Mouse (Mus musculus) hindbrain, embryonic 14.5 days (tissue): Measurements from ENCODE around the gene Ifi205. TPM values are rescaled to one million over a fixed set of nuclear protein-coding genes. Genes with fewer than 3 reads are reported as not detected.
"Not testable (repeated sequence)": the region's sequence is repeated elsewhere in the genome, so short reads cannot be mapped to it uniquely, and the experiment has no call there.

Experiments used
- ATAC-seq: fragments of 200-750 bp; cut with Nextera tagmentation; 2 replicates; pipeline ENCODE4 v1.8.0; 2017; ENCODE audit warnings: moderate number of reproducible peaks, mild to moderate bottlenecking, moderate TSS enrichment, moderate library complexity; ENCODE audit not compliant: low FRiP score
- DNase-seq: peaks from one replicate; pipeline ENCODE4 v3.0.0-alpha.2; 2015; ENCODE audit warnings: low spot score
- H3K27ac ChIP-seq: fragments of 300-500 bp; sonication (generic); 2 replicates; pipeline ENCODE4 v1.5.1; 2014; ENCODE audit warnings: mild to moderate bottlenecking, moderate library complexity
- H3K27me3 ChIP-seq: fragments of 300-500 bp; sonication (generic); 2 replicates; pipeline ENCODE4 v1.6.1; 2014; ENCODE audit warnings: mild to moderate bottlenecking, low read length, mixed read lengths; ENCODE audit not compliant: control insufficient read depth, insufficient read depth
- H3K36me3 ChIP-seq: fragments of 300-500 bp; sonication (generic); replicated peaks from 2 replicates; pipeline ENCODE4 v1.6.1; 2014; ENCODE audit not compliant: control insufficient read depth, insufficient read depth
- H3K4me1 ChIP-seq: fragments of 300-500 bp; sonication (generic); replicated peaks from 2 replicates; pipeline ENCODE4 v1.6.1; 2014; ENCODE audit warnings: antibody characterized with exemption, low read length, mixed read lengths; ENCODE audit not compliant: control insufficient read depth, insufficient read depth
- H3K4me2 ChIP-seq: fragments of 300-500 bp; sonication (generic); replicated peaks from 2 replicates; pipeline ENCODE4 v1.6.1; 2014; ENCODE audit warnings: mild to moderate bottlenecking, moderate library complexity
- H3K4me3 ChIP-seq: fragments of 300-500 bp; sonication (generic); replicated peaks from 2 replicates; pipeline ENCODE4 v1.5.1; 2014; ENCODE audit warnings: mild to moderate bottlenecking, low read length
- H3K9ac ChIP-seq: fragments of 300-500 bp; sonication (generic); 2 replicates; pipeline ENCODE4 v1.6.1; 2014
- H3K9me3 ChIP-seq: fragments of 300-500 bp; sonication (generic); 2 replicates; pipeline ENCODE4 v1.6.1; 2016; ENCODE audit warnings: low read length; ENCODE audit not compliant: control insufficient read depth
- WGBS: fragments of 180-500 bp; shearing (Covaris S2); extraction: QIAGEN DNeasy Blood & Tissue Kit; methylation state at CpG from one replicate; pipeline ENCODE4 v1.1.7; 2014; 5-methylcytosine and 5-hydroxymethylcytosine counted together
- polyA plus RNA-seq: library from polyadenylated mRNA; unstranded; fragments of >200 nt; fragmentation: Nextera tagmentation; extraction: Ambion mirVana; gene quantifications from 2 replicates; pipeline ENCODE4 v1.2.1, GENCODE M21; 2014

Ifi205 gene
- polyA plus RNA-seq = not detected in 2 replicates

GRCm38 (mm10) chr1:174031698-174032097, at the start of gene Ifi205:
Gene Ifi205 (minus strand): TSS chr1:174031810.
- Histone ChIP-seq H3K36me3 (no peaks in the 10 kb centered on the region), H3K4me3 (no peak within 1 kb of the TSS), H3K27me3 (no peaks in the 10 kb centered on the region), H3K9me3 (no peaks in the 10 kb centered on the region), H3K4me2 (no peak within 1 kb of the TSS), H3K4me1 (no peaks in the 10 kb centered on the region), H3K27ac (no peak within 1 kb of the TSS), H3K9ac (no peak within 1 kb of the TSS)
- no peak for DNase-seq
- no peak for ATAC-seq
- 61% methylated on average over 1 of the region's 1 CpGs for WGBS

DNA sequence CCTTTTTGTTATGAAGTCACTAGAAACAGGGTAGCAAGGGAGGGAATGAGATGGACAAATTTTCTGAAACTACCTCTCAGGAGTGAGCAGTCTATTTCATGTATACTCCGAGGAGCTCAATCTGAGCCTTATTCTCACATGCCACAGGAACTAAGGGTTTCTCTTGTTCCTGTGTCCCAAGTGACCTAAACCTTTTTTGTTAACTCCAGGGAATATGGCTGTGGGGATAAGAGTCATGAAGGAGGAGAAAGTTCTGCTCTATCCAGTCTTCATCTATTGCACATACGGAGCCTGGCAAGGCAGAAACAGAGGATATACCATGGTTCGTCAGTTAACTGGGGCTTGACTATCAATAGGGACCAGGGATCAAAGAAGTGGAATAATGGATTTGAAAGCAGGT, 34.7 kb upstream of the Ifi205 start, which contains the start of gene Olfr430:
TSS of gene Olfr430 (plus strand) at position 301 of the 400 bp plus-strand sequence.
- 90% methylated on average over 3 of the region's 3 CpGs for WGBS
- no peak for ATAC-seq
- Histone ChIP-seq H3K27ac (no peak within 1 kb of the TSS), H3K9me3 (no peaks in the 10 kb centered on the region), H3K36me3 (no peaks in the 10 kb centered on the region), H3K4me3 (no peak within 1 kb of the TSS), H3K27me3 (no peaks in the 10 kb centered on the region), H3K4me1 (no peaks in the 10 kb centered on the region), H3K9ac (no peak within 1 kb of the TSS), H3K4me2 (no peak within 1 kb of the TSS)
- DNase-seq = no peak

DNA sequence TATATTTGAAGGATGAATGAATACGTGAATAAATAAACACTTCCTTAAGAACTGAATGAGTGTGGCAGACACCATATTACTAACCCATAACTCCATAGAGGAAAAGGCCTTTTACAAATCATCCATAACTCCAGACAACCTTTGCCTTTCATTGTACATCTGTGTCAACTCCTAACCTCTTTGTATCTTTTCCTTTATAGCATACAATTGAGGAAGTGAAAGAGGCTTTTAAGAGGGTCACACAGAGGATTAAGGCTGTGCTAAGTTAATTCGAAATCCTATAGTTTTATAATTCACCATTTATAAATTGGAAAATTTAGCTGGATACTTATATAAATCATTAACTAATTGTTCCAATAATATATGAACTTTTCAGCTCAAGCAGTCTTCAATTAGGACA, 23.6 kb upstream of the Ifi205 start:
- Histone ChIP-seq H3K36me3 (no peaks in the 10 kb centered on the region), H3K4me2 (no peak overlapping the region), H3K27me3 (no peaks in the 10 kb centered on the region), H3K9me3 (no peaks in the 10 kb centered on the region), H3K4me3 (no peak overlapping the region), H3K27ac (no peak overlapping the region), H3K4me1 (no peaks in the 10 kb centered on the region), H3K9ac (no peak overlapping the region)
- no peak for DNase-seq
- ATAC-seq = no peak
- 85% methylated on average over 2 of the region's 2 CpGs for WGBS

- no peaks in the 10 kb centered on the region for H3K36me3 ChIP-seq
- ATAC-seq (no peak), DNase-seq (no peak)
- H3K27ac ChIP-seq = no peak overlapping the region
- WGBS = 89% methylated on average over 3 of the region's 3 CpGs
- H3K4me3 ChIP-seq = no peak overlapping the region
- no peak overlapping the region for H3K4me2 ChIP-seq
- H3K9me3 ChIP-seq = no peaks in the 10 kb centered on the region
- H3K9ac ChIP-seq = no peak overlapping the region
- H3K27me3 ChIP-seq = no peaks in the 10 kb centered on the region
- H3K4me1 ChIP-seq = no peaks in the 10 kb centered on the region
Measured at GRCm38 (mm10) chr1:174052981-174053380, 21.4 kb upstream of the Ifi205 start.

DNA sequence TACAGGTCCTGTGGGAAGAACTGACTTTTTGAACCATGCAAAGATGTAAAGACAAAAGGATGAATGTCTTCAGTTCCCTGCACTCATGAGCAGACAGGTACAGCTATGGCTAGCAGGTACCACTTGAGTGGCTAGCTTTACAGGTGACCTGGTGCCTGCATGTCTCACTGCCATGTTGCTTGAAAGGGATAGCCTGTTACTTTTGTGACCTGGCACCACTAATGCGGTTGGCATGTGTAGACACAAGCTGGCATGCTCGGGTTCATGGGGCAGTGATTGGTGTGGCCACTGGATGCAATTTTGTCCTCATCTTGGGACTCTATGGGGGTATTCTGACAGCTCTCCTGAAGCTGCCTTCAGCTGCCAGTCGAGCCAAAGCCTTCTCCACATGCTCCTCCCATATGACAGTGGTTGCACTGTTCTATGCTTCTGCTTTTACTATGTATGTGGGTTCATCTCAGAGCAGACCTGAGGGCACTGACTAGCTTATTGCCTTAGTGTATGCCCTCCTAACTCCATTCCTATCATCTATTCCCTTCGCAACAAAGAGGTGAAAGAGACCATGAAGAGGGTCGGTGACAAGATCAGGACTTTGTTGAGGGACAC, 20.4 kb upstream of the Ifi205 start:
- WGBS = 93% methylated on average over 5 of the region's 5 CpGs
- Histone ChIP-seq H3K4me1 (no peaks in the 10 kb centered on the region), H3K9me3 (no peaks in the 10 kb centered on the region), H3K4me3 (no peak overlapping the region), H3K4me2 (no peak overlapping the region), H3K27ac (no peak overlapping the region), H3K36me3 (no peaks in the 10 kb centered on the region), H3K9ac (no peak overlapping the region), H3K27me3 (no peaks in the 10 kb centered on the region)
- ATAC-seq (no peak), DNase-seq (no peak)

DNA sequence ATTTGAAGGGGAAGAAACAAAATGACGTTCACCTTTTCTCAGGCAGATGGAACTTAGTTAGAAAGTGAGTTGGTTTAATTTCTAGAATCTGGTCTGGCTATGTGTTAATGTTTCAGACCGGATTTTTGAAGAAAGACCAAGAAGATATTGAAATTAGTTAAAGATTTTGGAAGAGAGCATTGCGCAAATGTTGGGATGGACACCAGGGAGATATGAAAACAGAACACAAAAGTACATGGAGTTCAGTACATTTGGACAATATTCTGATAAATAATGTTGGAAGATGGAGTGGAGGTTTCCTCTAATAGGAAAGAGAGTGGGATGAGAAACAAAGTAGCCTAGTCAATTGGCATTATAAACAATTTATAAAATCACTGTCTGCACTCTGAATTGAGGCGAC, 19.9 kb upstream of the Ifi205 start:
- ATAC-seq (no peak), DNase-seq (no peak)
- no peak overlapping the region for H3K4me3 ChIP-seq
- no peaks in the 10 kb centered on the region for H3K36me3 ChIP-seq
- H3K9me3 ChIP-seq = no peaks in the 10 kb centered on the region
- H3K9ac ChIP-seq = no peak overlapping the region
- H3K4me1 ChIP-seq = no peaks in the 10 kb centered on the region
- no peak overlapping the region for H3K4me2 ChIP-seq
- WGBS = 91% methylated on average over 4 of the region's 4 CpGs
- H3K27me3 ChIP-seq = no peaks in the 10 kb centered on the region
- H3K27ac ChIP-seq = no peak overlapping the region

- Histone ChIP-seq H3K27me3 (no peaks in the 10 kb centered on the region), H3K36me3 (no peaks in the 10 kb centered on the region), H3K9me3 (no peaks in the 10 kb centered on the region), H3K27ac (no peak overlapping the region), H3K9ac (no peak overlapping the region), H3K4me1 (no peaks in the 10 kb centered on the region), H3K4me3 (no peak overlapping the region), H3K4me2 (no peak overlapping the region)
- 90% methylated on average over 4 of the region's 4 CpGs for WGBS
- ATAC-seq (peak; percentile 31; the same call in 1 of the 2 replicates), DNase-seq (no peak)
Measured at GRCm38 (mm10) chr1:174050532-174050931, 18.9 kb upstream of the Ifi205 start.

DNA sequence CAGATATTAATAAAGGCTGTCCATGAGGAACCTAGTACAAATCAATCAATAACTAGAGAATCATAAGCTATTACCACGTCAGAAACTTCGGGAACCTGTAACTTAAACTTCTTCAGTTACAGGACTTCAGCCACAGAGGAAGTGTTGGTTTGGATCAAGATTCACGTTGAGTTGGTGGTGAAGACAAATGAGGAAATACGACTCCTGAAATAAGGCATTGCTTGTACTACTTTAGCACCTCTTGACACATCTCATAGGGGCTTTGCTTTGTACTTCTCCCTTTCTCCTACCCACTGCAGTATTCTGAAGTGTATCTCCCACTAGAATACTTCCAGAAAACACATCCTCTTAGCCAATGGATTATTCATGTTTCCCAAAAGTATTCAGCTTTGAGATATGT, 17.7 kb upstream of the Ifi205 start:
- H3K27me3 ChIP-seq, H3K9ac ChIP-seq, ATAC-seq, H3K4me2 ChIP-seq, H3K9me3 ChIP-seq, H3K4me3 ChIP-seq, H3K27ac ChIP-seq, H3K36me3 ChIP-seq, H3K4me1 ChIP-seq, DNase-seq: not testable (repeated sequence)
- 89% methylated on average over 4 of the region's 4 CpGs for WGBS

DNA sequence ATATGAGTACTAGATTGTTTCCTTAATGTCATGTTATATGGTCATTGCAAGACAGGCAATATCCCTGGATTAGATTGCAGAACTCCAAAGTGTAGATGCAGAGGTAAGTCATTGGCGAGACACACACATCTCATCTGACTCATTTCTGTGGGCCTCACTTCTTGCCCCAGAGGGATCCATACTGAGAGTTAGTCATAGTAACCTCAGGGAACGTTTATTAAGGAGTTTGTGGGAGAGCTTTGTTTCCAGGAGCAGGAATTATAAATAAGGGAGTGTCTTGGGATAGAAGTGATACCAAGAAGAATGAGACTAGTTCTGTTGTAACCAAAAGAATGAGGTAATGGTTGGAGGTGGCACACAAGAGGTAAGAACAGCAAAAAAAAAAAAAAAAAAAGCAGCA, 17.3 kb upstream of the Ifi205 start, which contains the start of gene Olfr432:
TSS of gene Olfr432 (plus strand) at position 313 of the 400 bp plus-strand sequence.
- no peaks in the 10 kb centered on the region for H3K27me3 ChIP-seq
- DNase-seq (no peak), ATAC-seq (no peak)
- no peak within 1 kb of the TSS for H3K4me2 ChIP-seq
- H3K9ac ChIP-seq = no peak within 1 kb of the TSS
- no peaks in the 10 kb centered on the region for H3K9me3 ChIP-seq
- H3K4me1 ChIP-seq = no peaks in the 10 kb centered on the region
- 84% methylated on average over 2 of the region's 2 CpGs for WGBS
- no peak within 1 kb of the TSS for H3K4me3 ChIP-seq
- no peaks in the 10 kb centered on the region for H3K36me3 ChIP-seq
- H3K27ac ChIP-seq = no peak within 1 kb of the TSS

DNA sequence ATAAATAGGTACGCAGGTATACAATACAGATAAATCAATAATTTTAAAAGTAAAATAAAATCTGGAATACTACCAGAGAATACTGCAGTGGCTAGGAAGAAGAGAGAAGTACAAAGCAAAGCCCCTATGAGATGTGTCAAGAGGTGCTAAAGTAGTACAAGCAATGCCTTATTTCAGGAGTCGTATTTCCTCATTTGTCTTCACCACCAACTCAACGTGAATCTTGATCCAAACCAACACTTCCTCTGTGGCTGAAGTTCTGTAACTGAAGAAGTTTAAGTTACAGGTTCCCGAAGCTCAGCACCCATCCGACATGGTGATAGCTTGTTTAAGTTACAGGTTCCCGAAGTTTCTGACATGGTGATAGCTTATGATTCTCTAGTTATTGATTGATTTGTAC, 16.6 kb upstream of the Ifi205 start:
- not testable (repeated sequence) for H3K27ac ChIP-seq, H3K36me3 ChIP-seq, H3K4me2 ChIP-seq, H3K4me3 ChIP-seq, DNase-seq, H3K4me1 ChIP-seq, H3K9ac ChIP-seq, H3K27me3 ChIP-seq, ATAC-seq, H3K9me3 ChIP-seq
- WGBS = 88% methylated on average over 6 of the region's 6 CpGs
